Mouse (Mus musculus) hindbrain, postnatal 0 days (tissue): ENCODE data around the gene Trdn. TPM values are rescaled to one million over a fixed set of nuclear protein-coding genes. Genes with fewer than 3 reads are reported as not detected.

Source experiments
- ATAC-seq: fragments of 200-750 bp; cut with Nextera tagmentation; 2 replicates; pipeline ENCODE4 v1.8.0; 2017; ENCODE audit warnings: mild to moderate bottlenecking, moderate TSS enrichment, moderate library complexity
- DNase-seq: peaks from one replicate; pipeline ENCODE4 v3.0.0-alpha.2; 2015; ENCODE audit warnings: low spot score
- H3K27ac ChIP-seq: fragments of 300-500 bp; sonication (generic); 2 replicates; pipeline ENCODE4 v1.5.1; 2014; ENCODE audit warnings: mild to moderate bottlenecking
- H3K27me3 ChIP-seq: fragments of 300-500 bp; sonication (generic); 2 replicates; pipeline ENCODE4 v1.6.1; 2014; ENCODE audit warnings: low read length, mixed read lengths; ENCODE audit not compliant: insufficient read depth
- H3K36me3 ChIP-seq: fragments of 300-500 bp; sonication (generic); 2 replicates; pipeline ENCODE4 v1.6.1; 2014; ENCODE audit warnings: low read length, mixed read lengths; ENCODE audit not compliant: insufficient read depth
- H3K4me1 ChIP-seq: fragments of 300-500 bp; sonication (generic); 2 replicates; pipeline ENCODE4 v1.6.1; 2014; ENCODE audit warnings: antibody characterized with exemption, low read length, mixed read lengths; ENCODE audit not compliant: insufficient read depth
- H3K4me2 ChIP-seq: fragments of 300-500 bp; sonication (generic); 2 replicates; pipeline ENCODE4 v1.6.1; 2014; ENCODE audit warnings: low read depth, mild to moderate bottlenecking, low read length, moderate library complexity, mixed read lengths
- H3K4me3 ChIP-seq: fragments of 300-500 bp; sonication (generic); 2 replicates; pipeline ENCODE4 v1.5.1; 2014; ENCODE audit warnings: low read length
- H3K9ac ChIP-seq: fragments of 300-500 bp; sonication (generic); replicated peaks from 2 replicates; pipeline ENCODE4 v1.6.1; 2014; ENCODE audit warnings: mild to moderate bottlenecking, low read length, moderate library complexity, mixed read lengths
- H3K9me3 ChIP-seq: fragments of 300-500 bp; sonication (generic); 2 replicates; pipeline ENCODE4 v1.6.1; 2016; ENCODE audit warnings: low read length, mixed read lengths
- CTCF ChIP-seq: IDR thresholded peaks from 2 replicates; pipeline ENCODE4 v1.5.1; 2016; ENCODE audit warnings: antibody characterized with exemption, control low read depth, low read depth
- WGBS: fragments of 180-500 bp; shearing (Covaris S2); extraction: QIAGEN DNeasy Blood & Tissue Kit; methylation state at CpG from one replicate; pipeline ENCODE4 v1.1.7; 2014; 5-methylcytosine and 5-hydroxymethylcytosine counted together
- polyA plus RNA-seq: library from polyadenylated mRNA; unstranded; fragments of >200 nt; fragmentation: Nextera tagmentation; extraction: Ambion mirVana; gene quantifications from 2 replicates; pipeline ENCODE4 v1.2.1, GENCODE M21; 2015
- total RNA-seq: library from RNA; depleted of rRNA; stranded (reverse); fragments of >200 nt; gene quantifications from 2 replicates; pipeline ENCODE4 v1.2.3, GENCODE M21; 2014; rRNA removed

The Trdn gene
- 0.42 TPM in 1 of 2 replicates, not detected in the other for total RNA-seq
- polyA plus RNA-seq, result 0.13 TPM in 1 of 2 replicates, not detected in the other

DNA sequence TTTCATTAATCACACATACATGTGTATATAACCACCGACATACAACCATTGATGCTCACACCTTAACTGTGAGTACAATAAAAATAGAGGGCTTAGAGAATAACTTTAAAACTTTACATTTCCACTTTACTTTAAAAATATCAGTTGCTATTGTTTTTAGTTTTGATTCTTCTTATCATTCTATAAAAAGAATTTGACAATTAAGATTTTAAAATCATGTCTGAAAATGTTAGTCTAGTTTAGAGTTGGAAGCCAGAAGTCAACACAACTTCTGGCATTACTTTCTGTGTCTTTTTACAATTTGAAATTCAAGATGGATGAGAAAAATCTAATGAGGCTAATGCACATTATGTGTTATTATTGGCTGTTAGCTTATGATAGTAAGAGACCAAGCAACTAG, at the start of gene Trdn:
Gene Trdn, plus strand, starts transcription at position 301 of the 400 bp plus-strand sequence.
- no peaks in the 10 kb centered on the region for H3K27me3 ChIP-seq
- DNase-seq (no peak), ATAC-seq (no peak)
- no peak within 1 kb of the TSS for H3K9ac ChIP-seq
- 94% methylated on average over 1 of the region's 1 CpGs for WGBS
- no peak within 1 kb of the TSS for H3K4me2 ChIP-seq
- no peak for TF ChIP-seq CTCF
- no peak within 1 kb of the TSS for H3K4me3 ChIP-seq
- H3K36me3 ChIP-seq, result no peaks in the 10 kb centered on the region
- no peaks in the 10 kb centered on the region for H3K4me1 ChIP-seq
- H3K9me3 ChIP-seq, result no peaks in the 10 kb centered on the region
- H3K27ac ChIP-seq, result no peak within 1 kb of the TSS

DNA sequence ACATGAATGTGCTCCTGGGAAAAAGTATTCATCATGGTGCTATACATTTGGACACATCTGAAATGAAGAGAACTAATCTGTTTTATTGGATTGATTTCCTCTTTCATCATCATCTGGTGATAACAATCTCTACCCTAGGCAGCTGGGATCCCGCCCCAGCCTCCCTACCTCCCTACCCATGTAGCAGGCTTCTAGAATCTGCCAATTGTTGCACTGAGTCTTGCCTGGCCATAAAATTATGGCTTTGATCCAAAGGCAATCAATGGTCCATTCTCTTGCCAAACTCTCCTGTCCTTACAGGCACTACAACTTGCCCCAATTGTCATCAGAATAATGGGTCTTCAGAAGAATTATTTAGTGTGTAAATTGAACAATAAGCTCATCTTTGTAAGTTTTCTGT, 19.6 kb upstream of the Trdn start:
- Histone ChIP-seq H3K27me3 (no peaks in the 10 kb centered on the region), H3K36me3 (no peaks in the 10 kb centered on the region), H3K27ac (no peak overlapping the region), H3K4me2 (no peak overlapping the region), H3K4me1 (no peaks in the 10 kb centered on the region), H3K4me3 (no peak overlapping the region), H3K9me3 (no peaks in the 10 kb centered on the region), H3K9ac (no peak overlapping the region)
- ATAC-seq (no peak), DNase-seq (no peak)
- TF ChIP-seq CTCF, result no peak
- 78% methylated on average over 1 of the region's 1 CpGs for WGBS

DNA sequence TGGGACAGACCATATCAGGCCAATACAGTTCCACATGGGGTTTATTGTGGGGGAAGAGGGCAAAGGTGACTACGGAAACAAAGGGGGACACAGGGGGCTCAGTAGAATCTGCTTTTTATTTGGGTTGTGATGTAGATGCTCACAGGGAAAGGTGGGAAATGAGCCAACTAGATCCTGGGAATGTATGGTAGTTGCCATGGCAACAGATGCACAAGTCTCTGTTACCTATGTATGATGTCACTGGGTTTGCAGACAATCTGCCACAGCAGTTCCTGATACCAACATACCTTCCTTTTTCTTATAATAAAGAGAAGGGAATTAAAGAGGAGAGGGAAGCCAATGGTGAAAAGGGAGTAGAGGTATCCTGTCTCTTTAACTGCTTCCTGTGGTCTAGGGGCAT, 14.8 kb upstream of the Trdn start:
- no peak overlapping the region for H3K4me3 ChIP-seq
- WGBS, result 88% methylated on average over 1 of the region's 1 CpGs
- no peaks in the 10 kb centered on the region for H3K27me3 ChIP-seq
- ATAC-seq (peak; percentile 53; the same call in 1 of the 2 replicates), DNase-seq (peak; percentile 33)
- no peaks in the 10 kb centered on the region for H3K36me3 ChIP-seq
- H3K4me2 ChIP-seq, result no peak overlapping the region
- H3K9me3 ChIP-seq, result no peaks in the 10 kb centered on the region
- H3K9ac ChIP-seq, result no peak overlapping the region
- no peak for TF ChIP-seq CTCF
- no peaks in the 10 kb centered on the region for H3K4me1 ChIP-seq
- no peak overlapping the region for H3K27ac ChIP-seq

DNA sequence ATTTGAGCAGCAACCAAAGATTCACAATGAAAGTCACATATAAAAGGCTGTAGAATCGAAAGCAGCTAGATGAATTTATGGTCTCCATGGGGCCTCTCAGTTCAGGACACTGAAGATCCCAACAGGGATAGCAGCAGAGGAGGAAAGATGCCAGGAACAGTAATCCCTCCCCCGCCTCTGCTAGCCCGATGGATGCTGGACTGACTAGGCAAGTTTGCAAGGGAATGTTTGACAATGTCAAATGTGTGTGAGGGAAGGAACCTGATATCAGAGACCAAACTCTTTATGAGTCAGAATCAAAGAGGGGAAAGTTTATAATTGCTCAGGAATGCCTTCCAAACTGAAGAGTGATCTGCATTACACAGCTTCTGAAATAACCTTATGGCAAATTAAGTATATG, 7.2 kb upstream of the Trdn start:
- H3K4me3 ChIP-seq, result no peak overlapping the region
- no peak overlapping the region for H3K9ac ChIP-seq
- H3K27ac ChIP-seq, result no peak overlapping the region
- no peak for DNase-seq
- no peaks in the 10 kb centered on the region for H3K36me3 ChIP-seq
- no peak for ATAC-seq
- H3K4me1 ChIP-seq, result no peaks in the 10 kb centered on the region
- TF ChIP-seq CTCF, result no peak
- no peaks in the 10 kb centered on the region for H3K27me3 ChIP-seq
- H3K4me2 ChIP-seq, result no peak overlapping the region
- WGBS, result 77% methylated on average over 3 of the region's 3 CpGs
- no peaks in the 10 kb centered on the region for H3K9me3 ChIP-seq

DNA sequence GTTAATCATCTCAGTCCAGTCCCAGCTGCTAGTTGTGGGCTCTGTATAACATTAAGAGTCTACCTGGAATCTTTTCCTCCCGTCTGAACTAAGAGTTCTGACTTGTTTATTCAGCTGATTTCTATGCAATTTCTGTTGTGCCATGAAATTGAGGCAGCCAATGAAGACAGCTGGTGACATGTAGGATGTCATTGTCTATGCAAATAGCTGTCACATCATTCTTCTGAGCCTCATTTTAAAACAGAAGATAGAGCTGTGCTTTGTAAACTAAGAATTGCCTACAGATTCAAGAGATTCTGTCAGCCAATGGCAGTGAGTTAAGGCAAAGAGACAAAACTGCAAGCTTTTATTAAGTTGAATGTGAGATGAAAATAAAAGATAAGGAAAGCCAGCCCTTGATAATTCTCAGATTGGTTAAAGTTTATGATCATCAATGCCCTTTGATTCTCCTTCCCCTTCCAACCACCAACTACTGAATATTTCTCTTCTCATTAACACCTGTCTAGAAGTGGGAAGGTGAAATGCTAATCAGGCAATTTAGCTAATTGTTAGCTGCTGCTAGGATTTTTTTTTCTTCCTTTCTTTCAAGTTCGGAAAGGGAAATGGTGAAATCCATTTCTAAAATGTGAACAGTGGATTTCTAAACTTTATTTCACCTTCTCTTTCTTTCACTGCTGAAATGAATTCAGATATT, 1.9 kb downstream of the Trdn start:
- DNase-seq (no peak), ATAC-seq (no peak)
- whole genome bisulfite sequencing, result 44% methylated on average over 2 of the region's 2 CpGs
- no peak overlapping the region for H3K4me3 ChIP-seq
- no peak overlapping the region for H3K4me2 ChIP-seq
- H3K4me1 ChIP-seq, result no peaks in the 10 kb centered on the region
- H3K27ac ChIP-seq, result no peak overlapping the region
- H3K27me3 ChIP-seq, result no peaks in the 10 kb centered on the region
- H3K36me3 ChIP-seq, result no peaks in the 10 kb centered on the region
- H3K9me3 ChIP-seq, result no peaks in the 10 kb centered on the region
- H3K9ac ChIP-seq, result no peak overlapping the region
- TF ChIP-seq CTCF, result no peak

DNA sequence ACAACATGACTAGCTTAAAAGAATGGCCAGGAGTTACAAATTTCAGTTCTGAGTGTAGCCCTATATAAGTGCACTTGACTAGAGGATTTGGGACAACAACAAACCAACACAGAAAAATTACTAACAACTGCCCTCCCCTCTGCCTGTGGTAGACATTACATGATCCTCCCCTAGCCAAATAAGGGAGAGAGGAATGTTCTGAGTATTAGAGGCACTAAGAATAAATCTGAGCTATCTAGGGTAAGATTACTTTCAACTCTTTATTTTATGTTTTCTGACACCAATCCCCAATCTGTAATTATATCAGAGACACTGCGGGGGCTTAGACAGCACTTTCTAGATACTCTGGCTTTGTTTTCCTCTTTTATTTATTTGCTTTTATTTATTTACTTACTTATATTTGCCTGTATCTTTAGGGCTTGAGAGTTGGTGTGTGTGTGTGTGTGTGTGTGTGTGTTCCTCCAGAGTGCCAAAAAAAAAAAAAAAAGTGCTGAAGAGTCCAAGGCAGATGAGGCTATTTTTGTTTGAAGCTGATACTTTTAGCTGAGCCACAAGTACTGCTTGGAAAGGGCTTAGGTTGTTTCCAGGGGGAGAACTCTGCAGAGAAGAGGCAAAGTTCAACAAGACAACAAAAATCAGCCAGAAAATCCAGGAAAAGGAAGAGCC, 2.7 kb downstream of the Trdn start:
- no peak for TF ChIP-seq CTCF
- H3K4me3 ChIP-seq, result no peak overlapping the region
- no peaks in the 10 kb centered on the region for H3K27me3 ChIP-seq
- H3K27ac ChIP-seq, result no peak overlapping the region
- no peak overlapping the region for H3K9ac ChIP-seq
- H3K36me3 ChIP-seq, result no peaks in the 10 kb centered on the region
- 91% methylated on average over 1 of the region's 1 CpGs for WGBS
- no peak for ATAC-seq
- DNase-seq, result no peak
- H3K4me1 ChIP-seq, result no peaks in the 10 kb centered on the region
- H3K4me2 ChIP-seq, result no peak overlapping the region
- H3K9me3 ChIP-seq, result no peaks in the 10 kb centered on the region

DNA sequence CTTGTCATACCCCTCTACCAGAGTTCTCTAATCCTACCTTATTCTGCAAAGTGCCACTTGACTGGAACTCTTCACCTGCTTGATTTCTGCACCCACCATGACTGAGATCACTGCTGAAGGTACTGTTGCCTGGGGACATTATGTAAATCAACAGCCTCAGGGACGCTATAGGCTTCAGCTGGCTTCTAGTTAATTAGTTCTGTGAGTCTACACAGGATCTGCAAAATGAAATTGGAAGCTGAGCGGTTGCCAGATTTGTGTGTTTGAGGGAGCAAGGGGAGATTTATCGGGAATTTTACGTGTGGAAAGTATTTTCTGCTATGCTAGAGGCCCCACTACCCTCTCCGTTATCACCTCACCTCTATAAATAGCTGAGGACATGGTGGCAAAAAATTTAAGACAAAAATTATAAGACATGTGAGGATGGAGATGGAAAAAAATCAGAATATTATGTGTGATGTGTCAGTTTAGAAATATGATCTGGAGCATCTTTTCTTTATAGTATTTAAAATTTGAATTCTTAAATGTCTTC, 3.3 kb downstream of the Trdn start:
- Histone ChIP-seq H3K9ac (no peak overlapping the region), H3K4me3 (no peak overlapping the region), H3K4me1 (no peaks in the 10 kb centered on the region), H3K27ac (no peak overlapping the region), H3K27me3 (no peaks in the 10 kb centered on the region), H3K4me2 (no peak overlapping the region), H3K36me3 (no peaks in the 10 kb centered on the region), H3K9me3 (no peaks in the 10 kb centered on the region)
- TF ChIP-seq CTCF, result no peak
- peak; percentile 13 for DNase-seq
- no peak for ATAC-seq
- 57% methylated on average over 5 of the region's 5 CpGs for WGBS
